Mouse (Mus musculus): ENCODE measurements around the gene Gm49416. TPM values are rescaled to one million over a fixed set of nuclear protein-coding genes. Genes with fewer than 3 reads are reported as not detected.
"Not testable (repeated sequence)": the region's sequence is repeated elsewhere in the genome, so short reads cannot be mapped to it uniquely, and the experiment has no call there.

Gm49416 gene
- polyA plus RNA-seq, 2 experiments = not detected

GRCm38 (mm10) chr19:8887585-8888463 lies 902 bp upstream of the Gm49416 start:
- ATAC-seq (ENCODE audit: insufficient read depth) = no peak
- peak overlapping the region; percentile 72 for H3K9ac ChIP-seq (replicated peaks)
- peak overlapping the region; percentile 95 for H3K4me2 ChIP-seq (ENCODE audit: low read depth)
- peaks cover 13 to 19% of the 10 kb centered on the region in 2 experiments for H3K4me1 ChIP-seq (replicated peaks; ENCODE audit: control insufficient read depth in 2 of 2, insufficient read depth in 2 of 2, low read length in 1 of 2)
- H3K27me3 ChIP-seq (ENCODE audit: control insufficient read depth, insufficient read depth, low read length) = no peaks in the 10 kb centered on the region
- TF ChIP-seq EP300 (IDR thresholded peaks at IDR 0.05; ENCODE audit: low read depth) = no peak; the same call in 1 of the 2 replicates
- TF ChIP-seq CTCF (IDR thresholded peaks at IDR 0.05; ENCODE audit: low read depth) = no peak
- H3K9me3 ChIP-seq (ENCODE audit: control insufficient read depth, low read length) = no peaks in the 10 kb centered on the region
- peak overlapping the region; percentile 77 for H3K27ac ChIP-seq
- peak in 1 of 3 experiments; percentile 47 for DNase-seq (ENCODE audit: low read depth in 3 of 3, low spot score in 3 of 3)
- peaks cover 12% of the 10 kb centered on the region for H3K36me3 ChIP-seq (replicated peaks; ENCODE audit: control insufficient read depth, insufficient read depth, low read depth)
- 8% methylated on average over 19 of the region's 19 CpGs for WGBS (ENCODE audit: insufficient replicate concordance)
- peak overlapping the region; percentile 75 to 97 for H3K4me3 ChIP-seq (ENCODE audit: insufficient read depth in 1 of 2, low read depth in 2 of 2, low read length in 2 of 2)

- WGBS (ENCODE audit: insufficient replicate concordance) = 1% methylated on average over 54 of the region's 54 CpGs
- ATAC-seq (ENCODE audit: insufficient read depth) = peak; percentile 60
- peaks cover 6 to 22% of the 10 kb centered on the region in 2 experiments for H3K4me1 ChIP-seq (replicated peaks; ENCODE audit: control insufficient read depth in 2 of 2, insufficient read depth in 2 of 2, low read length in 1 of 2)
Measured at GRCm38 (mm10) chr19:8892829-8893766, 4.4 kb downstream of the Gm49416 start, which contains the start of gene Ints5. Gene Ints5, plus strand, starts transcription at chr19:8893005.

DNA sequence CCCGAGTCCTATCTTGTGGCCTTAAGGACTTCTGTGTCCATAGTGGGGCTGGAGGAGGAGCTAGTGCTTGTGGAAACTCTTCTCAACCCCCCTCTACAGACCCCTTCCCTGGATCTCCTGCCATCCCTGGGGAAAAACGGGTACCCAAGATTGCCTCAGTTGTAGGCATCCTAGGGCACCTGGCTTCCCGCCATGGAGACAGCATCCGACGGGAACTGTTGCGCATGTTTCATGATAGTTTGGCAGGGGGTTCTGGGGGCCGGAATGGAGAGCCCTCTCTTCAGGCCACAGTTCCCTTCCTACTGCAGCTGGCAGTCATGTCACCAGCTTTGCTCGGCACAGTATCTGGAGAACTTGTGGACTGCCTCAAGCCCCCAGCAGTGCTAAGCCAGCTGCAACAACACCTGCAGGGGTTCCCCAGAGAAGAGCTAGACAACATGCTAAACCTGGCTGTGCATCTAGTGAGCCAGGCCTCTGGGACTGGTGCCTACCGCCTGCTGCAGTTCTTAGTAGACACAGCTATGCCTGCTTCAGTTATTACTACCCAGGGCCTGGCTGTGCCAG lies 6.8 kb downstream of the Gm49416 start:
- DNase-seq (ENCODE audit: low read depth in 3 of 3, low spot score in 3 of 3) (no peak), ATAC-seq (ENCODE audit: insufficient read depth) (no peak)
- Histone ChIP-seq H3K4me2 (ENCODE audit: low read depth) (no peak overlapping the region), H3K36me3 (replicated peaks; ENCODE audit: control insufficient read depth, insufficient read depth, low read depth) (peaks cover 26% of the 10 kb centered on the region), H3K27me3 (ENCODE audit: control insufficient read depth, insufficient read depth, low read length) (no peaks in the 10 kb centered on the region), H3K4me1 (replicated peaks; ENCODE audit: control insufficient read depth in 2 of 2, insufficient read depth in 2 of 2, low read length in 1 of 2) (peaks cover 8 to 24% of the 10 kb centered on the region in 2 experiments), H3K9me3 (ENCODE audit: control insufficient read depth, low read length) (no peaks in the 10 kb centered on the region), H3K9ac (replicated peaks) (no peak overlapping the region), H3K4me3 (ENCODE audit: insufficient read depth in 1 of 2, low read depth in 2 of 2, low read length in 2 of 2) (no peak overlapping the region), H3K27ac (no peak overlapping the region)
- TF ChIP-seq EP300 (IDR thresholded peaks at IDR 0.05; ENCODE audit: low read depth) = no peak
- no peak for TF ChIP-seq CTCF (IDR thresholded peaks at IDR 0.05; ENCODE audit: low read depth)
- 82% methylated on average over 9 of the region's 9 CpGs for WGBS (ENCODE audit: insufficient replicate concordance)

More at GRCm38 (mm10) chr19:8892829-8893766, 4.4 kb downstream of the Gm49416 start, which contains the start of gene Ints5:
- Histone ChIP-seq H3K9me3 (ENCODE audit: control insufficient read depth, low read length) (no peaks in the 10 kb centered on the region), H3K27me3 (ENCODE audit: control insufficient read depth, insufficient read depth, low read length) (no peaks in the 10 kb centered on the region), H3K27ac (peak within 1 kb of the TSS; percentile 91), H3K9ac (replicated peaks) (peak within 1 kb of the TSS; percentile 98), H3K4me3 (ENCODE audit: insufficient read depth in 1 of 2, low read depth in 2 of 2, low read length in 2 of 2) (peak within 1 kb of the TSS; percentile 93 to 98), H3K36me3 (replicated peaks; ENCODE audit: control insufficient read depth, insufficient read depth, low read depth) (peaks cover 29% of the 10 kb centered on the region), H3K4me2 (ENCODE audit: low read depth) (peak within 1 kb of the TSS; percentile 83)
- no peak for TF ChIP-seq CTCF (IDR thresholded peaks at IDR 0.05; ENCODE audit: low read depth)
- no peak for TF ChIP-seq EP300 (IDR thresholded peaks at IDR 0.05; ENCODE audit: low read depth)
- DNase-seq (ENCODE audit: low read depth in 3 of 3, low spot score in 3 of 3) = peak; percentile 78 to 81 (median 79)

DNA sequence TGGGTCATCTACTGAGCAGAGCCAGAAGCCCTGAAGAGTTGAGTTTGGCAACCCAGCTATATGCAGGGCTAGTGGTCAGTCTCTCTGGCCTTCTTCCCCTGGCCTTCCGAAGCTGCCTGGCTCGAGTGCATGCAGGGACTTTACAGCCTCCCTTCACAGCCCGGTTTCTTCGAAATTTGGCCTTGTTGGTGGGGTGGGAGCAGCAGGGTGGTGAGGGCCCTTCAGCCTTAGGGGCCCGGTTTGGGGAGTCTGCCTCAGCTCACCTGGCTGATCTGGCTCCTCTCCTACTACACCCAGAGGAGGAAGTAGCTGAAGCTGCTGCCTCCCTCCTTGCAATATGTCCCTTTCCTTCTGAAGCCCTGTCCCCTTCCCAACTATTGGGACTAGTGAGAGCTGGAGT lies 7.5 kb downstream of the Gm49416 start:
- H3K27ac ChIP-seq; ATAC-seq (ENCODE audit: insufficient read depth); H3K4me3 ChIP-seq (ENCODE audit: insufficient read depth in 1 of 2, low read depth in 2 of 2, low read length in 2 of 2); H3K27me3 ChIP-seq (ENCODE audit: control insufficient read depth, insufficient read depth, low read length); H3K9me3 ChIP-seq (ENCODE audit: control insufficient read depth, low read length); H3K9ac ChIP-seq (replicated peaks); DNase-seq (ENCODE audit: low read depth in 3 of 3, low spot score in 3 of 3): not testable (repeated sequence)
- WGBS (ENCODE audit: insufficient replicate concordance) = 84% methylated on average over 5 of the region's 5 CpGs
- Histone ChIP-seq H3K4me1 (replicated peaks; ENCODE audit: control insufficient read depth in 2 of 2, insufficient read depth in 2 of 2, low read length in 1 of 2) (peaks cover 8 to 23% of the 10 kb centered on the region in 2 experiments), H3K4me2 (ENCODE audit: low read depth) (0 out of 2 replicates have a peak overlapping the region, but pooled peaks have one; percentile 11), H3K36me3 (replicated peaks; ENCODE audit: control insufficient read depth, insufficient read depth, low read depth) (peaks cover 19% of the 10 kb centered on the region)

- peak overlapping the region; percentile 63 for H3K4me2 ChIP-seq (ENCODE audit: low read depth)
- ATAC-seq (ENCODE audit: insufficient read depth) = peak; percentile 36; the same call in 1 of the 2 replicates
- H3K27me3 ChIP-seq (ENCODE audit: control insufficient read depth, insufficient read depth, low read length); H3K9me3 ChIP-seq (ENCODE audit: control insufficient read depth, low read length); DNase-seq (ENCODE audit: low read depth in 3 of 3, low spot score in 3 of 3): not testable (repeated sequence)
- H3K27ac ChIP-seq = peak overlapping the region; percentile 49
- H3K4me3 ChIP-seq (ENCODE audit: insufficient read depth in 1 of 2, low read depth in 2 of 2, low read length in 2 of 2) = peak overlapping the region; percentile 42 to 75
- peaks cover 17% of the 10 kb centered on the region for H3K36me3 ChIP-seq (replicated peaks; ENCODE audit: control insufficient read depth, insufficient read depth, low read depth)
- WGBS (ENCODE audit: insufficient replicate concordance) = 44% methylated on average over 21 of the region's 21 CpGs
- peak overlapping the region; percentile 58 for H3K9ac ChIP-seq (replicated peaks)
- H3K4me1 ChIP-seq (replicated peaks; ENCODE audit: control insufficient read depth in 2 of 2, insufficient read depth in 2 of 2, low read length in 1 of 2) = peaks cover 8 to 23% of the 10 kb centered on the region in 2 experiments
Measured at GRCm38 (mm10) chr19:8897211-8897864, 8.6 kb downstream of the Gm49416 start.

Data from liver, embryonic 14.5 days (tissue).